Mouse (Mus musculus) Patski (cell line): ENCODE measurements around the gene Pdxp. TPM values are rescaled to one million over a fixed set of nuclear protein-coding genes. Genes with fewer than 3 reads are reported as not detected.
A peak's percentile ranks its signal among the peaks of the same experiment; 100 is the strongest.

ENCODE experiments used
- ATAC-seq: fragments of 100-300 bp; one replicate; pipeline ENCODE4 v1.8.0; 2021
- CTCF ChIA-PET: fragments of 350-600 bp; sonication (Branson Sonifier 250); formaldehyde crosslinking; loops from one replicate; lab custom pipeline; 2022; ENCODE audit warnings: inconsistent platforms; lab: Charles Lee
- POLR2A ChIA-PET: fragments of 350-600 bp; sonication (Branson Sonifier 250); formaldehyde crosslinking; loops from one replicate; lab custom pipeline; 2022; ENCODE audit warnings: antibody characterized with exemption, inconsistent platforms; lab: Charles Lee
- DNase-seq: peaks from one replicate; pipeline ENCODE4 v3.0.0-alpha.2; 2011; ENCODE audit warnings: low read depth, low spot score
- H3K27me3 ChIP-seq: fragments of 371-371 bp; one replicate; pipeline ENCODE4 v1.5.1; 2021
- CTCF ChIP-seq: fragments of 100-300 bp; IDR thresholded peaks from one replicate; pipeline ENCODE4 v1.5.1; 2021
- in situ Hi-C: fragments of 300-500 bp; cut with MboI; formaldehyde crosslinking; loops from 3 replicates; pipeline ENCODE4 v1.11.1; 2018; ENCODE audit warnings: low pct_unique_long_range_greater_than_20kb, mixed read lengths
- polyA plus RNA-seq: library from polyadenylated mRNA; unstranded; gene quantifications from one replicate; pipeline ENCODE4 v1.2.3, GENCODE M21; 2021

Gene Pdxp
- polyA plus RNA-seq, 1 experiment from 2014 or later = 10.6 TPM

GRCm38 (mm10) chr15:78936403-78936802 lies 22.7 kb downstream of the Pdxp start:
- in situ Hi-C loops = no loop called here
- ATAC-seq = no peak
- TF ChIP-seq CTCF = no peak
- ChIA-PET CTCF (interaction anchor here (1.3 to 12.4 kb wide), 3 partner anchors 8 to 21 kb away, joined by 3 to 136 read pairs (median 4); partner anchors contain the start of gene Pdxp), POLR2A (no interaction called here)
- H3K27me3 ChIP-seq = no peaks in the 10 kb centered on the region
- no peak for DNase-seq

GRCm38 (mm10) chr15:78937311-78937710 lies 23.6 kb downstream of the Pdxp start:
- ATAC-seq (no peak), DNase-seq (no peak)
- POLR2A ChIA-PET = no interaction called here
- in situ Hi-C loops = no loop called here
- no peak for TF ChIP-seq CTCF
- H3K27me3 ChIP-seq = no peaks in the 10 kb centered on the region
- CTCF ChIA-PET = interaction anchor here (1.3 to 12.4 kb wide), 3 partner anchors 9 to 22 kb away, joined by 3 to 136 read pairs (median 4); partner anchors contain the start of gene Pdxp

- H3K27me3 ChIP-seq = no peaks in the 10 kb centered on the region
- CTCF ChIA-PET = interaction anchor here (1.3 to 12.4 kb wide), 2 partner anchors 10 to 23 kb away, joined by 4 to 136 read pairs; partner anchors contain the start of gene Pdxp
- TF ChIP-seq CTCF = no peak
- in situ Hi-C loops = no loop called here
- ATAC-seq (no peak), DNase-seq (no peak)
- POLR2A ChIA-PET = no interaction called here
Measured at GRCm38 (mm10) chr15:78937963-78938362, 24.2 kb downstream of the Pdxp start.

GRCm38 (mm10) chr15:78940325-78940724 lies 26.6 kb downstream of the Pdxp start:
- TF ChIP-seq CTCF = no peak
- ChIA-PET CTCF (no interaction called here), POLR2A (no interaction called here)
- ATAC-seq (no peak), DNase-seq (no peak)
- in situ Hi-C loops = no loop called here
- H3K27me3 ChIP-seq = no peaks in the 10 kb centered on the region

GRCm38 (mm10) chr15:78942663-78943062 lies 28.9 kb downstream of the Pdxp start:
- in situ Hi-C loops = no loop called here

GRCm38 (mm10) chr15:78946232-78946631 lies 32.5 kb downstream of the Pdxp start:
- no peak for TF ChIP-seq CTCF
- POLR2A ChIA-PET = no interaction called here

More at GRCm38 (mm10) chr15:78942663-78943062, 28.9 kb downstream of the Pdxp start:
- TF ChIP-seq CTCF = no peak
- ChIA-PET CTCF (interaction anchor here (0.8 to 4.0 kb wide), 14 partner anchors 8 to 39 kb away, joined by 3 to 33 read pairs (median 4); no protein-coding TSS in a partner anchor), POLR2A (interaction anchor here (0.7 to 2.1 kb wide), 3 partner anchors 28 to 104 kb away, joined by 6 to 8 read pairs (median 8); no protein-coding TSS in a partner anchor)
- ATAC-seq = peak; percentile 51
- H3K27me3 ChIP-seq = no peaks in the 10 kb centered on the region
- no peak for DNase-seq

GRCm38 (mm10) chr15:78947657-78948056 lies 33.9 kb downstream of the Pdxp start, which contains the start of gene Triobp:
Gene Triobp (plus strand): TSS chr15:78947724.
- DNase-seq (no peak), ATAC-seq (peak; percentile 92)
- ChIA-PET POLR2A (interaction anchor here (0.9 to 1.1 kb wide), 2 partner anchors 32 to 35 kb away, joined by 4 read pairs; no protein-coding TSS in a partner anchor), CTCF (interaction anchor here (1.0 to 1.3 kb wide), 3 partner anchors 32 to 91 kb away, joined by 3 to 5 read pairs (median 4); no protein-coding TSS in a partner anchor)
- no peaks in the 10 kb centered on the region for H3K27me3 ChIP-seq
- TF ChIP-seq CTCF = no peak
- in situ Hi-C loops = no loop called here

More at GRCm38 (mm10) chr15:78946232-78946631, 32.5 kb downstream of the Pdxp start:
- no peak for DNase-seq
- in situ Hi-C loops = no loop called here
- ATAC-seq = no peak
- CTCF ChIA-PET = no interaction called here
- H3K27me3 ChIP-seq = no peaks in the 10 kb centered on the region

GRCm38 (mm10) chr15:78948152-78948725 lies 34.5 kb downstream of the Pdxp start:
- ATAC-seq (no peak), DNase-seq (no peak)
- CTCF ChIA-PET = interaction anchor here (0.8 to 1.3 kb wide), 4 partner anchors 12 to 90 kb away, joined by 3 to 5 read pairs (median 4); no protein-coding TSS in a partner anchor
- TF ChIP-seq CTCF = no peak
- POLR2A ChIA-PET = interaction anchor here (0.7 to 0.9 kb wide), 2 partner anchors 14 to 35 kb away, joined by 3 to 4 read pairs; no protein-coding TSS in a partner anchor
- in situ Hi-C loops = no loop called here
- no peaks in the 10 kb centered on the region for H3K27me3 ChIP-seq

GRCm38 (mm10) chr15:78948883-78949282 lies 35.2 kb downstream of the Pdxp start:
- no peak for DNase-seq
- H3K27me3 ChIP-seq = no peaks in the 10 kb centered on the region
- ChIA-PET POLR2A (interaction anchor here (0.7 kb wide), 1 partner anchor 13 kb away, joined by 3 read pairs; no protein-coding TSS in a partner anchor), CTCF (interaction anchor here (0.8 to 1.5 kb wide), 4 partner anchors 11 to 89 kb away, joined by 3 to 4 read pairs (median 4); no protein-coding TSS in a partner anchor)
- ATAC-seq = no peak
- in situ Hi-C loops = no loop called here
- TF ChIP-seq CTCF = no peak

- H3K27me3 ChIP-seq = no peaks in the 10 kb centered on the region
- ChIA-PET CTCF (no interaction called here), POLR2A (no interaction called here)
- ATAC-seq (no peak), DNase-seq (no peak)
- in situ Hi-C loops = no loop called here
- TF ChIP-seq CTCF = no peak
Measured at GRCm38 (mm10) chr15:78955663-78956062, 41.9 kb downstream of the Pdxp start.
